Mouse (Mus musculus) small intestine, adult 2 months (tissue): ENCODE measurements around the gene Uap1.

Experiments used
- CTCF ChIP-seq: fragments of 200-500 bp; IDR thresholded peaks from 2 replicates; pipeline ENCODE4 v1.5.1; 2012; ENCODE audit warnings: low read depth, mild to moderate bottlenecking, control low read depth, inconsistent platforms, low read length, moderate library complexity, mixed read lengths; ENCODE audit not compliant: insufficient replicate concordance, insufficient read length; ENCODE audit errors: extremely low read depth
- POLR2A ChIP-seq: fragments of 200-500 bp; IDR thresholded peaks from 2 replicates; pipeline ENCODE4 v1.6.1; 2012; ENCODE audit warnings: low read depth, mild to moderate bottlenecking, control low read depth, inconsistent platforms, low read length, moderate library complexity

DNA sequence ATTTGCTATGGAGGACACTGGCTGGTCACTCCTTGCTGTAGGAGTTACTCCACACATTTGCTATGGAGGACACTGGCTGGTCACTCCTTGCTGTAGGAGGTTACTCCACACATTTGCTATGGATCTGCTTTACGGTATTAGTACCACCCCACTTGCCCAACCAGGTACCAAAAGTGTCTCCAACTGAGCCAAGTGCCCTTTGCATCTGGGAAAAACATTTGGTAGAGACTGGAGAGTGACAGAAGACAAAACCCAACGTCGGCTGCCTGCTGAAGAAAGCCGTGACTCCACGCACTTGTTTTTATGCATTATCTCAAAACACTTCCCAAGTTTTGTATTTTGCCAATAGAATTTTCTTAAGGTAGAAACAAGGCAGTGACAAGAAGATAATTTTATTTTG, 33.1 kb downstream of the Uap1 start:
- TF ChIP-seq CTCF: no peak
- no peak for TF ChIP-seq POLR2A
